Mouse (Mus musculus): ENCODE measurements around the gene Itpripl1. TPM values are rescaled to one million over a fixed set of nuclear protein-coding genes. Genes with fewer than 3 reads are reported as not detected.

The Itpripl1 gene
- 8.6 TPM for polyA plus RNA-seq (2014; fragmentation: Illumina TruSeq; extraction: RNeasy Lipid Tissue Mini Kit (QIAGEN cat#74804); ENCODE audit: low read depth, low replicate concordance)

GRCm38 (mm10) chr2:127143158-127144063, at the start of gene Itpripl1:
Itpripl1 (minus strand) TSS chr2:127143442.

DNA sequence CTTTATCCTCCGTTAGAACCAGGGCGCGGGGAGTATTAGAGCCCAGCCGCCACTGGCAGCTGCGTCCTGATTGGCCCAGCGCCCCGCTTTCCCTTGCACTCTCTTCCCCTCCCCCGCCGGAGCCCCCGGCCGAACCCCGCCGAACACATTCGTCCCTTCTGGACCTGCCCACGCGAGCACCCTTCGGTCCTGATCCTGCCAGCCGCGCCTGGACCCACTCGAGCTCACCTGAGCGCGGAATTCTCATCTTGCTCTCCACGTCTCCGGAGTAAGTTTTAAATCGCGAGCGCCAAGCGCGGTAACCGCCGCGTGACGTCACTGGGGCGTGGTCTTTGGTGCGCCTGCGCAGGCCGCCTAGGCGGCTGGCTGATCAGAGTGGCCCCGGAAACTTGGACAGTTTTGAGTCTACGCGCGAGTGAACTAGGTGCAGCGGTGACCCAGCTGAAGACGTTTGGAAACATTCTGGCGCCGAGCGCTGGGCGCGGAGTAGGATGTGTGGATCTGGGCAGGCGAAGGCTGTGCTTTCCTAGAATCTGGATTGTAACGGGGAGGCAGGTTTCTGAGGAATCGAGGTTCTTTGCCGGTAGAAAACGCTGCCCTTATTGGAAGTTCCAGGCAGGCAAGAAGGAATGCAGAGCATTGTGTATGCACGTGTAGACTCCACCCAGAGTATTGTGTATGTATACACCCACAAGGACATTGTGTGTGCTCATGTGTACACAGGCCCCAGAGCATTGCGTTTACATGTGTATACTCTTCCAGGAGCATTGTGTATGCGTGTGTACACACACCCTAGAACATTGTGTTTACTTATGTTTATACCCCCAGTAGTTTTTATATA, 9.4 kb downstream of the Itpripl1 start, which contains the start of gene Ncaph:
TSS of gene Ncaph (minus strand) at position 334 of the 841 bp plus-strand sequence.

Other genes with a start within 250 kb of the Itpripl1 start
- gene Sppl2a, start 210.2 kb downstream of the Itpripl1 start, polyA plus RNA-seq (2014; fragmentation: Illumina TruSeq; extraction: RNeasy Lipid Tissue Mini Kit (QIAGEN cat#74804); ENCODE audit: low read depth, low replicate concordance), result 41.3 TPM
- 7.1 TPM for gene Ap4e1, start 134.7 kb downstream of the Itpripl1 start, polyA plus RNA-seq (2014; fragmentation: Illumina TruSeq; extraction: RNeasy Lipid Tissue Mini Kit (QIAGEN cat#74804); ENCODE audit: low read depth, low replicate concordance)
- 22.1 TPM for gene Blvra, start 72.8 kb downstream of the Itpripl1 start, polyA plus RNA-seq (2014; fragmentation: Illumina TruSeq; extraction: RNeasy Lipid Tissue Mini Kit (QIAGEN cat#74804); ENCODE audit: low read depth, low replicate concordance)
- 0.84 TPM for gene Ncaph, start 9.5 kb downstream of the Itpripl1 start, polyA plus RNA-seq (2014; fragmentation: Illumina TruSeq; extraction: RNeasy Lipid Tissue Mini Kit (QIAGEN cat#74804); ENCODE audit: low read depth, low replicate concordance)
- gene 1810024B03Rik, start 64.8 kb upstream of the Itpripl1 start, polyA plus RNA-seq (2014; fragmentation: Illumina TruSeq; extraction: RNeasy Lipid Tissue Mini Kit (QIAGEN cat#74804); ENCODE audit: low read depth, low replicate concordance), result 0.55 TPM
- gene Snrnp200, start 64.9 kb upstream of the Itpripl1 start, polyA plus RNA-seq (2014; fragmentation: Illumina TruSeq; extraction: RNeasy Lipid Tissue Mini Kit (QIAGEN cat#74804); ENCODE audit: low read depth, low replicate concordance), result 52.0 TPM
- 60.3 TPM for gene Ciao1, start 104.4 kb upstream of the Itpripl1 start, polyA plus RNA-seq (2014; fragmentation: Illumina TruSeq; extraction: RNeasy Lipid Tissue Mini Kit (QIAGEN cat#74804); ENCODE audit: low read depth, low replicate concordance)
- gene Tmem127, start 104.5 kb upstream of the Itpripl1 start, polyA plus RNA-seq (2014; fragmentation: Illumina TruSeq; extraction: RNeasy Lipid Tissue Mini Kit (QIAGEN cat#74804); ENCODE audit: low read depth, low replicate concordance), result 29.0 TPM
- 160 TPM for gene Stard7, start 126.8 kb upstream of the Itpripl1 start, polyA plus RNA-seq (2014; fragmentation: Illumina TruSeq; extraction: RNeasy Lipid Tissue Mini Kit (QIAGEN cat#74804); ENCODE audit: low read depth, low replicate concordance)
- 0.94 TPM for gene Dusp2, start 192.7 kb upstream of the Itpripl1 start, polyA plus RNA-seq (2014; fragmentation: Illumina TruSeq; extraction: RNeasy Lipid Tissue Mini Kit (QIAGEN cat#74804); ENCODE audit: low read depth, low replicate concordance)
- not detected for gene Astl, start 195.2 kb upstream of the Itpripl1 start, polyA plus RNA-seq (2014; fragmentation: Illumina TruSeq; extraction: RNeasy Lipid Tissue Mini Kit (QIAGEN cat#74804); ENCODE audit: low read depth, low replicate concordance)
- 0.73 TPM for gene Adra2b, start 219.8 kb upstream of the Itpripl1 start, polyA plus RNA-seq (2014; fragmentation: Illumina TruSeq; extraction: RNeasy Lipid Tissue Mini Kit (QIAGEN cat#74804); ENCODE audit: low read depth, low replicate concordance)